Mouse (Mus musculus) fat pad, adult 2 months (tissue): Measurements from ENCODE around the gene Hnrnpk.
"Not testable (repeated sequence)": the region's sequence is repeated elsewhere in the genome, so short reads cannot be mapped to it uniquely, and the experiment has no call there.

Experiments
- DNase-seq: peaks from one replicate; pipeline ENCODE4 v3.0.0-alpha.2; 2011; ENCODE audit warnings: low read depth, low spot score; ENCODE audit errors: extremely low read depth

Gene Hnrnpk

GRCm38 (mm10) chr13:58389324-58389951 is 13.7 kb downstream of the Hnrnpk start:
- no peak for DNase-seq

GRCm38 (mm10) chr13:58388379-58388778 is 14.8 kb downstream of the Hnrnpk start:
- no peak for DNase-seq

GRCm38 (mm10) chr13:58387948-58388347 is 15.2 kb downstream of the Hnrnpk start:
- no peak for DNase-seq

GRCm38 (mm10) chr13:58385547-58385920 is 17.6 kb downstream of the Hnrnpk start:
- DNase-seq = no peak

- no peak for DNase-seq
These were observed 18.2 kb downstream of the Hnrnpk start, which contains the start of gene 2210016F16Rik for GRCm38 (mm10) chr13:58384779-58385546. Gene 2210016F16Rik (minus strand): TSS chr13:58385225.

- no peak for DNase-seq
These were observed 18.8 kb downstream of the Hnrnpk start for GRCm38 (mm10) chr13:58384371-58384770.

GRCm38 (mm10) chr13:58373153-58373470 is 30.0 kb downstream of the Hnrnpk start:
- DNase-seq = no peak

GRCm38 (mm10) chr13:58372278-58373152 is 30.6 kb downstream of the Hnrnpk start:
- no peak for DNase-seq

- no peak for DNase-seq
These were observed 34.3 kb downstream of the Hnrnpk start for GRCm38 (mm10) chr13:58368835-58369234.

GRCm38 (mm10) chr13:58367641-58368040 is 35.5 kb downstream of the Hnrnpk start:
- no peak for DNase-seq

- no peak for DNase-seq
These were observed 36.8 kb downstream of the Hnrnpk start for GRCm38 (mm10) chr13:58366373-58366772.

GRCm38 (mm10) chr13:58365179-58365578 is 38.0 kb downstream of the Hnrnpk start:
- DNase-seq = not testable (repeated sequence)

GRCm38 (mm10) chr13:58364353-58365175 is 38.6 kb downstream of the Hnrnpk start:
- DNase-seq = no peak

- DNase-seq = no peak
These were observed 43.9 kb downstream of the Hnrnpk start for GRCm38 (mm10) chr13:58359304-58359653.

GRCm38 (mm10) chr13:58358629-58359303 is 44.4 kb downstream of the Hnrnpk start, which contains the start of gene Kif27:
Gene Kif27 (minus strand): TSS chr13:58359122.
- peak; percentile 14 for DNase-seq

- no peak for DNase-seq
These were observed 50.1 kb downstream of the Hnrnpk start for GRCm38 (mm10) chr13:58352996-58353395.

GRCm38 (mm10) chr13:58350606-58351005 is 52.5 kb downstream of the Hnrnpk start:
- DNase-seq = no peak

GRCm38 (mm10) chr13:58344505-58344904 is 58.6 kb downstream of the Hnrnpk start:
- no peak for DNase-seq
